Mouse (Mus musculus): Measurements from ENCODE around the gene Desi1.

The Desi1 gene

GRCm38 (mm10) chr15:82033762-82034161, at the start of gene Desi1:
TSS of gene Desi1 (minus strand) at chr15:82033862.
- no peak for DNase-seq (ENCODE audit: low read depth, low spot score)

DNA sequence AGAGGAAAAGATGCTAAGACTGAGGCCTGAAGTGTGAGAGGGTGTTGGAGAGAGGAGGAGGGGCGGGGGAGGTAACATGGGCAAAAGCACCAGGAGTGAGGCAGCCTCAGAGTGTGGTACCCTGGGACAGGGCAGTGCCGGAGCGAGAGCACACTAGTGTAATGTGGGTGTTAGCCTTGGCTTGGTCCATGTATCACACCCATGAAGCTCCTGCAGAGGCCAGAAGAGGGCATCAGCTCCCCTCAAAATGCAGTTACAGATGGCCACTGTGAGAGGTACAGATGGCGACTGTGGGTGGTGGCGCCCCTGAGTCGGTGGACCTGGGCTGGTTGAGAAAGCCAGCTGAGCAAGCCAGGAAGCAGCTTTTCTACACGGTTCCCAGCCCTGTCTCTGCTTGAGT, 47.5 kb upstream of the Desi1 start:
- DNase-seq (ENCODE audit: low read depth, low spot score) = peak; percentile 32

DNA sequence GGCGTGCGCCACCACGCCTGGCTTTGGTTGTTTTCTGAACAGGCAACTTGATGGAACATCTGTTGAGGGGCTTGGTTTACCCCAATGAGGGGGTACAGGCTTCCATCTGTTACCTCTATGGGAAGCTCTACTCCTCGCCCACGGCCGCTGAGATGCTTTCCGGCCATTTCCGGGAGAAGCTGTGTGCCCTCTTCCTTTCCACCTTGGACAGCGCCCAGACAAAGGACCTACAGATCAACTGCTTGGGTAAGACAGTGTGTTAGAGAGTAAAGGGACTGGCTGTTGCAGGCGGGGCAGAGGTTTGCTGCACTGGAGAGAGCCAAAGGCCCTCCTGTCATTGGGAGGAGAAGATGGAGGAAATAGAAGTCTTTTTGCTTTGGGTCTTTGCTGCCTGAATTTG, 46.2 kb upstream of the Desi1 start:
- no peak for DNase-seq (ENCODE audit: low read depth, low spot score)

DNA sequence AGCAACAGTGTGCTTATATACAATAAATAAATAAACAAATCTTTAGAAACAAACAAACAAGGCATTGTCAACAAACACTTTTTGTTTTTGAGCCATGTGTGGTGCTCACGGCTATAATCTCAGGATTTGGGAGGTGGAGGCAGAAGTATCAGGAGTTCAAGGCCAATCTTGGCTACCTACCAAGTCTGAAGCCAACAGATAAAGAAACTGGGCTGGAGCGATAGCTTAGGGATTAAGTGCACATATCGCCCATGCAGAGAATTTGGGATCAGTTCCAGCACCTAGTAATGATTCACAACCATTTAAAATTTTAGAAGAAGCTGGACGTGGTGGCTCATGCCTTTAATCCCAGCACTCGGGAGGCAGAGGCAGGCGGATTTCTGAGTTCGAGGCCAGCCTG, 39.8 kb upstream of the Desi1 start:
- no peak for DNase-seq (ENCODE audit: low read depth, low spot score)

- no peak for DNase-seq (ENCODE audit: low read depth, low spot score)
These were observed 38.3 kb upstream of the Desi1 start for GRCm38 (mm10) chr15:82071816-82072469.

GRCm38 (mm10) chr15:82069898-82070297, 36.2 kb upstream of the Desi1 start, which contains the start of gene Mei1:
TSS of gene Mei1 (plus strand) at chr15:82069996.
- DNase-seq (ENCODE audit: low read depth, low spot score) = no peak

DNA sequence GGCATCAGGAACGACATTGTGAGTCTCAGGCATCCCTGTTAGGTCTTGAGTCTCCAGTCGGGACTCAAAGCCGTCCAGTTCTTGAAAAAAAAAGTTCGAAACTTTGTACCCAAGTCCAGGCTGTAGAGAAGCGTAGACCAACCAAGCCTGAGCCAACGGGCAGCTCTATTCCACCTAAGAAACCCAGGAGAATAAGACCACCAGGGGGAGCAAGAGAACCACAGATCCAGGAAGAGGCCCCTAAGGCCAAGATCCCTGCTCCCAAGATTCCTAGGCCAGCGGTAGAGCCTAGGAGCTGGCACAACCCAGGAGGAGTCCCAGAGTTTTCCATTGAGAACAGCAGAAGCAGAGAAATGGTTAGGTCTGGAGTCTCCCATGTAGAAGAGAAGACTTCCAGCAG, 31.8 kb upstream of the Desi1 start:
- DNase-seq (ENCODE audit: low read depth, low spot score) = peak; percentile 59

- no peak for DNase-seq (ENCODE audit: low read depth, low spot score)
These were observed 30.2 kb upstream of the Desi1 start for GRCm38 (mm10) chr15:82063909-82064308.

DNA sequence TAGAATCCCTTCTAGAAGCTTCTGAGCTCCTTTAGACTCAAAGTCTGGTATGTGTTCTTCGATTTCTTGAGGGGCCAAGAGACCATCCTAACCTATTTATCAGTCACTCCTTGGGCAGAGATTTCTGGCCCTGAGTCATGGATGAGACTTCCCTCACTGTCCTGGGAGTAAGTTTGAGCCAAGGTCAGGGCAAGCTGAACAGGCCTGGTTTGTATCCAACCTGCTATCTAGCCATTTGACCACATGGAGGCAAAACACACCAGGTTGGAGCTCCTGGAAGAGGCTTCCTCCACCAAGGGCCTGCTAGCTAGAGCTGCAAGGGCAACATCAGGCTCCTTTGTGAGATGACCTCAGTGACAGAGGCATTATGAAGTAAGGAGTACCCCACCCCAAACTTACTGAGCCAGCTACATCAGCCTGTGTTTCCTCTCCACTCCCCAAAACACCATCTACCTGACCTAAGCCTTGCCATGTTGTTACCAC, 25.1 kb upstream of the Desi1 start, which contains the start of gene 4930407I10Rik:
Gene 4930407I10Rik (plus strand): TSS at position 433 of the 483 bp plus-strand sequence.
- DNase-seq (ENCODE audit: low read depth, low spot score) = no peak

GRCm38 (mm10) chr15:82052544-82052943, 18.9 kb upstream of the Desi1 start:
- DNase-seq (ENCODE audit: low read depth, low spot score) = no peak

GRCm38 (mm10) chr15:82047080-82047883, 13.6 kb upstream of the Desi1 start, which contains the start of gene Snu13:
TSS of gene Snu13 (minus strand) at chr15:82047598.
- peak; percentile 73 for DNase-seq (ENCODE audit: low read depth, low spot score)

DNA sequence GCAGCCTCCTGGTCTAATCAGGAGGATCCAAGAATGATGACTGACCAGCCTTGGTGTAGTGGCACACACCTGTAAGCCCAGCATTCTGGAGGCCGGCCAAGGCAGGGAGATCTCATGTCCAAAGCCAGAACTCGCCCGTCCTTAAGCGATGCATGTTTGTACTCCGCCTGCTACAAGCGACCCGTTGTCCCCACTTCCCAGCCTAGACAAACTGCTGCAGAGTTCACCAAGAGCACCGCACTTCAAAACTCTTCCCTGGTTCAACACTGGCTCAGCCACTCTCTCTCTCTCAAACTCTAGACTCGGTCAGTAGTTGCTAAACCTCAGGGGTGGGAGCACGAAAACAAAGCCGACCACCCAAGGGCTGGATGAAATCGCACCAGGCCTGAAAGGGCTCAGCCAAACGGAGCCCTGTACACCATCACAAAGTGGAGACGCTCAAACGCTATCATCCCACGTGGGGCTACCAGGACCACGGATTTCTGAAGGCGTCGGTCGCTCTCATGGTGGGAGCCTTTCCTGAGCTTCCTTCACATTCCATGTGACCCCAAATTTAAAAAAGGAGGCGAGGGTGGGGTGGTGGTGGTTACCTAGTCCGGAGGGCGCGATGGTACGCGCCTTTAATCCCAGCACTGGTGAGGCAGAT, 12.7 kb upstream of the Desi1 start:
- no peak for DNase-seq (ENCODE audit: low read depth, low spot score)

GRCm38 (mm10) chr15:82044166-82044784, 10.6 kb upstream of the Desi1 start:
- DNase-seq (ENCODE audit: low read depth, low spot score) = no peak

DNA sequence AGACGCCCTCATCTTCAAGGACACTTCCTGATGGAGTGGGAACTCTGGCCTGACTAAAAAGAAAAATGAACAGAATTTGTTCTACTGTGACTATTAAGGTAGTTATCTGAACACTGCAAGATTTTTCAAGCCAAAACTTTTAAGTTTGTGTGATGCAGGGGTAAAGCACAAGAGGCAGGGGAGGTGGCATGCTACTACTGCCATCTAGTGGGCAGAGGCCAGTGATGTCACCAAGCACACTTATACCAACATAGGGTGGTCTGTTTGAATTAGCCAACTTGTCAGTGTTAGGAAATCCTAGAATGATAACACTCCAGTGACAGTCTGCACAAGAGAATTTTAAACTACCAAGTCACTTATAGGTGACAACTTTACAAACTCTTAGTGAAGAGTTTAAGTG, 7.0 kb upstream of the Desi1 start:
- DNase-seq (ENCODE audit: low read depth, low spot score) = no peak

DNA sequence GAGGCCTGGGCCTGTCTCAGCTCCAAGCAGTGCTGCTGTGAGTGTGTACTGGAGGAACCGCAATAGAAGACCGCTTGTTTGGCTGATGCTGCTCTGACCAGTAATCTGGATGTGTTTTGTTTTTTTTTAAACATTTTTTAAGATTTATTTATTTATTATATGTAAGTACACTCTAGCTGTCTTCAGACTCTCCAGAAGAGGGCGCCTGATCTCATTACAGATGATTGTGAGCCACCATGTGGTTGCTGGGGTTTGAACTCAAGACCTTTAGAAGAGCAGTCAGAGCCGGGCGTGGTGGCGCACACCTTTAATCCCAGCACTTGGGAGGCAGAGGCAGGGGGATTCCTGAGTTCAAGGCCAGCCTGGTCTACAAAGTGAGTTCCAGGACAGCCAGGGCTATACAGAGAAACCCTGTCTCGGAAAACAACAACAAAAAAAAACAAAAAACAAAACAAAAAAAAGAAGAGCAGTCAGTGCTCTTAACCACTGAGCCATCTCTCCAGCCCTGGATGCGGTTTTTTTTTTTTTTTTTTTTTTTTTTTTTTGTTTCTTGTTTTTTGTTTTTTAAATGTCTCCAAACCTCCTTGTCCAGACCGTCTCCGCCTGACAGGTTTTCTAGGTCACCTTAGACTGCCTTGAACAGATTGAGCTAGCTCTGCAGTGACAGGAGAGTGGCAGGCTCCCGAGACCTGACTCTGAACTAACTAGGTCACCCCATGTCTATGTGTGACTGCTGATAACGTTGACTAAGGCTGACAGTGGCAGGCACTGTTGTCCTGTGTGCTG, 2.4 kb upstream of the Desi1 start:
- DNase-seq (ENCODE audit: low read depth, low spot score) = no peak

DNA sequence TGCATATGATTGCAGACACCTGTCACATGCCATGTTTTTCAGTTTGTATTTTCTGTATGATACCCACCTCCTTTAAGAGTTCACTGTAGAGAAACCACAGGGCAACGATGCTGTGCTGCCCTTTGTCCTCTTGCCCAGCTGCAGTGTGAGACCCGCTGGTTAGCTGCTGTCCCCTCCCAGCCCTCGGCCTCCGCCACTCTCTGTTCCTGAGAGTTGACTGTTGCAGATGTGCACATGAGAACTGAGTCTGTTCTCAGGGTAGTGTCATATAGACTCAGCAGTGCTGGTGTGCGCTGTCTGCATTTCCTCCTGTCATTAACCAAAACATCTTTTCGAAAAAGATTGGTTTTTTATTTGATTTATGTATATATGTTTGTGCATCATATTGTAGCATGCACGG, 1.3 kb downstream of the Desi1 start:
- no peak for DNase-seq (ENCODE audit: low read depth, low spot score)

GRCm38 (mm10) chr15:82027726-82028125, 5.9 kb downstream of the Desi1 start:
- DNase-seq (ENCODE audit: low read depth, low spot score) = peak; percentile 21

- no peak for DNase-seq (ENCODE audit: low read depth, low spot score)
These were observed 6.4 kb downstream of the Desi1 start for GRCm38 (mm10) chr15:82027276-82027675.

DNA sequence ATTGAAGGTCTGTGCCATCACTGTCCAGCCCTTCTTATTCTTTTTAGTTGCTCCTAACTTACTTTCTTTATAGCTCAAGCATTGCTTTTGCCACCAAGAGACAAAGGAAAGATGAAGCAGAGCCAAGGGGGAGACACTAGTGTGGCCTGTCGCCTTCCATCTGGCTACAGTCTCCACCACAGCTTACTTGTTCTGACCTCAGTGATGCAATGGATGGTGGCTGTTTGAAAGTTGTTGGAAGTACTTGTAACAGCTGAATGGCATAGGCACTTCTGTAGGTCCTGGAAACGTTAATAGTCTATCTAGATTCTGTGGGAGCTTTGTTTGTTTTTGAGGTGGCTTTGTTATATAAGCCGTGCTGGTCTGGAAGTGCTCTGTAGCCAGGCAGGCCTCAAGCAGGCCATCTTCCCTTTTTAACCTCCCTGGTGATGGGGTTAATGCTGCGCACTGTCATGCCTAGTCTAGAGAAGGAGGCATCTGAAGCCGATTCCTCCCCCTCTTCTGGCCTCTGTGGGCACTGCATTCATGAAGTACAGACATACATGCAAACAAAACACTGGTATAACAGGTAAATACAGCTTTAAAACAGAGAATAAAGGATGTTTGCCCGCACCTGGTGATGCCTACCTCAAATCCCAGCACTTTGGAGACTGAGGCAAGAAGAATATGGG, 9.6 kb downstream of the Desi1 start:
- no peak for DNase-seq (ENCODE audit: low read depth, low spot score)

GRCm38 (mm10) chr15:82022535-82023088, 11.1 kb downstream of the Desi1 start:
- no peak for DNase-seq (ENCODE audit: low read depth, low spot score)

Measured in skeletal muscle tissue, adult 2 months (tissue).